Mouse (Mus musculus): Measurements from ENCODE around the gene Cpne6. TPM values are rescaled to one million over a fixed set of nuclear protein-coding genes. Genes with fewer than 3 reads are reported as not detected.

The Cpne6 gene
- total and polyA plus RNA-seq, 2 experiments from 2014 or later = 12.3 to 14.7 TPM

DNA sequence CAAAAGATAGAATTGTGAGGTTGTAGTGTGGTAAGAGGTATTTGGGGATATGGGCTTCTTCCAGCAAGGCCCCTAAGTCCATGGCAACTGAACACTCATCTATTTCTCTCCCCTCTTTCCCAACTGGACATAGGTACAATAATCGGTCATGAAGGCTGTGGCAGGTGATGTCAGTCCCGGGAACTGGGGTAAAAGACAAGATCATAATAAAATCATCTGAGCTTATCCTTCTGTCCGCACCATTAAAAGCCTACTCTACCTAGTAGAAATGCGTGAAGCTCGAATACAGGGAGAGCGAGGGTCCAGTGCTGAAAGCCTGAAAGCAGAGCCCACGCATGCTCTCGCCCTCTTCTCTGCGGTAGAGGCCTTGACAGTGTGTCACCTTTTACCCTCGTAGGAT is 30.6 kb upstream of the Cpne6 start:
- 95% methylated on average over 10 of the region's 10 CpGs for WGBS
- H3K4me2 ChIP-seq (ENCODE audit: low read depth, low read length, poor library complexity, severe bottlenecking) = no peak overlapping the region

DNA sequence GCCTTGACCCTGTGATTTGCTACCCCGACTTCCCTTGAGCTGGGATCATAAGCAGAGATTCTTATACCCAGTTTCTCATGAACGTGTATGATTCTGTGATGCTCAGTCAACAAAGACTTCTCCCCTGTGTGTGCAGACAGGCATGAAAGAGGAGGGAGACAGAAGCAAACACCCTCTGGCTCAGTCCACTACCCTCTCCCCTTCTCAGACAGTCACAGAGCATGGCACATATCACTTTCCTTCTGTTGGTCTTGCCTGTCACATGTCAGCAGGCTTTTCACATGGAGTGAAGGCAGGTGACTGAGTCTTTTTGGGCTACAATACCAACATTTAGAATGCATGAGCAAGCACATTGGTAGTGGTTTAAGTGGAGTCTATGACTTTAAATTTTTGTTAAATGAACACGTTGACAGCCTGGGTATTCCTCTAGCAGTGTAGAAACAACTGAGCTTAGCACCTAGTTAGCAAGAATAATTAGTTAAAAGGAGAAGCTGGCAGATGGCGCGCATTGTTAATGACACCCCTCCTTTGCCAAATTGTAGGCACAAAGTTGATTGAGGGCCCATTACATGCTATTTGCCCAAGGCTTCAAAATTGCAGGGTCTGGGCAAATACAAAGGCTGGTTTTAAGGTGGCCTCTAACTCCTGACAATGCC is 25.7 kb upstream of the Cpne6 start:
- Histone ChIP-seq H3K4me3 (ENCODE audit: low read depth, low read length) (no peak overlapping the region), H3K4me1 (ENCODE audit: insufficient read depth, low read length) (no peaks in the 10 kb centered on the region), H3K4me2 (ENCODE audit: low read depth, low read length, poor library complexity, severe bottlenecking) (no peak overlapping the region), H3K36me3 (ENCODE audit: insufficient read depth, low read length) (no peaks in the 10 kb centered on the region), H3K9ac (replicated peaks; ENCODE audit: low read length, poor library complexity, severe bottlenecking) (no peak overlapping the region), H3K27ac (ENCODE audit: low read depth, low read length) (no peak overlapping the region), H3K27me3 (ENCODE audit: insufficient read depth, low read length) (no peaks in the 10 kb centered on the region), H3K9me3 (ENCODE audit: low read length) (no peaks in the 10 kb centered on the region)
- TF ChIP-seq CTCF (IDR thresholded peaks at IDR 0.05) = no peak
- 72% methylated on average over 5 of the region's 5 CpGs for WGBS
- DNase-seq (ENCODE audit: low spot score) (no peak), ATAC-seq (ENCODE audit: low FRiP score) (no peak)

More for the DNA sequence above, 30.6 kb upstream of the Cpne6 start:
- no peak overlapping the region for H3K9ac ChIP-seq (replicated peaks; ENCODE audit: low read length, poor library complexity, severe bottlenecking)
- no peaks in the 10 kb centered on the region for H3K9me3 ChIP-seq (ENCODE audit: low read length)
- H3K27me3 ChIP-seq (ENCODE audit: insufficient read depth, low read length) = no peaks in the 10 kb centered on the region
- no peak for ATAC-seq (ENCODE audit: low FRiP score)
- TF ChIP-seq CTCF (IDR thresholded peaks at IDR 0.05) = no peak
- no peak overlapping the region for H3K4me3 ChIP-seq (ENCODE audit: low read depth, low read length)
- H3K4me1 ChIP-seq (ENCODE audit: insufficient read depth, low read length) = no peaks in the 10 kb centered on the region; the same call in 1 of the 2 replicates
- H3K36me3 ChIP-seq (ENCODE audit: insufficient read depth, low read length) = no peaks in the 10 kb centered on the region
- DNase-seq (ENCODE audit: low spot score) = no peak
- no peak overlapping the region for H3K27ac ChIP-seq (ENCODE audit: low read depth, low read length)

DNA sequence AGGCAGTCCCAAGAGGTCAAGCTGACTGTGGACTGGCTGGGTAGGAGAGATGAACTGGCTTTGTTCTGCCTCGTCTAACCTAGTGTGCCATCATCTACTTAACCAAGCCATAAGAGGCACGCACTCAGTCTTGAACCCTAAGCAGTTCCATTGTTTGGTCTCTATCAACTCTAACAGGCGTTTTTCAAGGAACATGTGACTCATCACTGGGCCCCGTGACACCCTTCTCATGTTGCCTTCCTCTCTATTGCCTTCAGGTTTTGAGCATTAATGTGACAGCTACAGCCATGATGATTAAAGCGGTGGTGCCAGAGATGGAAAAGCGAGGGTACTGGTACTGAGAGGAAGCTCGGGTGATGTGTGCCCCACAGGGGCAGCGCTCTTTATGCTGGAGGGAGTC is 23.4 kb upstream of the Cpne6 start:
- no peak overlapping the region for H3K9ac ChIP-seq (replicated peaks; ENCODE audit: low read length, poor library complexity, severe bottlenecking)
- H3K9me3 ChIP-seq (ENCODE audit: low read length) = no peaks in the 10 kb centered on the region
- no peak overlapping the region for H3K27ac ChIP-seq (ENCODE audit: low read depth, low read length)
- no peaks in the 10 kb centered on the region for H3K27me3 ChIP-seq (ENCODE audit: insufficient read depth, low read length)
- DNase-seq (ENCODE audit: low spot score) = no peak
- no peaks in the 10 kb centered on the region for H3K36me3 ChIP-seq (ENCODE audit: insufficient read depth, low read length)
- WGBS = 88% methylated on average over 8 of the region's 8 CpGs
- no peak for TF ChIP-seq CTCF (IDR thresholded peaks at IDR 0.05)
- H3K4me1 ChIP-seq (ENCODE audit: insufficient read depth, low read length) = no peaks in the 10 kb centered on the region
- no peak overlapping the region for H3K4me3 ChIP-seq (ENCODE audit: low read depth, low read length)
- no peak overlapping the region for H3K4me2 ChIP-seq (ENCODE audit: low read depth, low read length, poor library complexity, severe bottlenecking)
- ATAC-seq (ENCODE audit: low FRiP score) = no peak

DNA sequence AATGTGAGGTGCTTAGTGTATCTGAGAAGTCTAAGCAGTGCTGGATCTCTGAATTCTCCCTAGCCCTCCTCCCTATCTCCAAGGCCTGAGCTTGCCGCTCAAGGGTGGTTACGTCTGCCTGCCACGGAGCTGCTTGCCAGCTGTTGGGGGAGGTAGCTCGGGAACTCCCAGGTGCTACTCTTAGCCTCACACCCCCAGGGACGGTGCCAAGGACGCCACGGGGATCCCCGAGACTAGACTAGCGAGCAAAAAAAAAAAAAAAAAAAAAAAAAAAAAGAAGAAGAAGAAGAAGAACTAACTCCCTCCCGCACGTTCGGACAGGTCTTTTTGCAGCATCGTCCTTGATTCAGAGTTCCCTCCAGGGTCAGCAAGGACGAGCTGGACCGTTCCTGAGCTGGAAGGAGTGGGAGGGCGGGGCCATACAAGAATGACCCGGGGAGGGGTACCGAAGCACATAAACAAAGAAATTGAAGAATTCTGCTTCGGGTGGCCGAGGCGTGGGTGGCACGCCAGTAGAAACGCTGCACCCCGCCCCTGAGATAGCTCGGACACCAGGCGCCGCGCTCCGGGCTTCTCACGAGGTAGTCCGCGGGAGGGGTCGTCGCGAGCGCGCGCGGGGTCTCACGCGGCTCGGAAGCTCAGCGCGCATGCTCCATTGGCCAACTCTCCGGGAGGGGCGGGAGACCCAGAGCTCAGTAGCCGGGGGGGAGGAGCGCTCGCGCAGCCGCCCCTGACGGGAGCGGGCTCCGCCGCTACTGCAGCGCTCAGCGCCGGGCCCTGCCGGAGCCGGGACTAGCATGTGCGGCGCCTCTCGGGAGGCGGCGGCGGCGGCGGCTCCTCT is 19.7 kb upstream of the Cpne6 start, which contains the start of gene Carmil3:
Gene Carmil3, plus strand, starts transcription at position 291 of the 841 bp plus-strand sequence.
- H3K4me1 ChIP-seq (ENCODE audit: insufficient read depth, low read length) = 0 out of 2 replicates have a peak, but pooled peaks cover 2% of the 10 kb centered on the region
- H3K36me3 ChIP-seq (ENCODE audit: insufficient read depth, low read length) = peaks cover 19% of the 10 kb centered on the region
- ATAC-seq (ENCODE audit: low FRiP score) = peak; percentile 89
- H3K27me3 ChIP-seq (ENCODE audit: insufficient read depth, low read length) = no peaks in the 10 kb centered on the region
- peak within 1 kb of the TSS; percentile 84 for H3K4me2 ChIP-seq (ENCODE audit: low read depth, low read length, poor library complexity, severe bottlenecking)
- peak within 1 kb of the TSS; percentile 80 for H3K27ac ChIP-seq (ENCODE audit: low read depth, low read length)
- H3K9me3 ChIP-seq (ENCODE audit: low read length) = no peaks in the 10 kb centered on the region
- DNase-seq (ENCODE audit: low spot score) = peak; percentile 95
- H3K4me3 ChIP-seq (ENCODE audit: low read depth, low read length) = peak within 1 kb of the TSS; percentile 73
- TF ChIP-seq CTCF (IDR thresholded peaks at IDR 0.05) = no peak; the same call in 1 of the 2 replicates
- WGBS = under 1% methylated on average over 68 of the region's 68 CpGs
- H3K9ac ChIP-seq (replicated peaks; ENCODE audit: low read length, poor library complexity, severe bottlenecking) = peak within 1 kb of the TSS; percentile 85

DNA sequence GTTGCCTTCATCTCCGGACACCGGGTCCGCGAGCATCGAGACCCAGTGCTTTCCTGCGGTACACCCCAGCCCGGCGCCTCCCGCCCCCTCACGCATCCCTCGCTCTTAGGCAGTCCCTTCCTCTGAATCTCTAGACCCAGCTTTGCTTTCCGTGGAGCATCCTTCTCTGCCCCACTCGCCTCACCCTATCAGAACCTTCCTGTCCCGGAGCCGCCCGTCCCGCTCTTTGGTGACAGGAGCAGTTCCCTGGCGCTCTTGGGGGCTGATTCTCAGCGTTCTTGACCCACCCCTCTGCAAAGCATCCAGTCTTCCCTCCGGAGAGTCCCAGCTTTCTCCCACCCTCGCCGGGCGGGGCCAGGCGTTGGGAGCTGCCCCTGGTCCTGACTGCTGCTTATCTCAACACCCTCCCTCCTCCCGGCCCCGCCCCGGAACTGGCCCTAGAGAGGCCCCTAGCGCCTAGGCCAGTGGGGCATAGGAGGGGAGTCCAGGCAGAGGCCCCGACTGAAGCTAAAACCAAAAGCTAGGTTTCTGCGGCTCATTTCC is 18.9 kb upstream of the Cpne6 start:
- Histone ChIP-seq H3K4me3 (ENCODE audit: low read depth, low read length) (peak overlapping the region; percentile 73), H3K9ac (replicated peaks; ENCODE audit: low read length, poor library complexity, severe bottlenecking) (peak overlapping the region; percentile 85), H3K4me2 (ENCODE audit: low read depth, low read length, poor library complexity, severe bottlenecking) (peak overlapping the region; percentile 84), H3K4me1 (ENCODE audit: insufficient read depth, low read length) (0 out of 2 replicates have a peak, but pooled peaks cover 2% of the 10 kb centered on the region), H3K36me3 (ENCODE audit: insufficient read depth, low read length) (peaks cover 25% of the 10 kb centered on the region), H3K9me3 (ENCODE audit: low read length) (no peaks in the 10 kb centered on the region), H3K27ac (ENCODE audit: low read depth, low read length) (peak overlapping the region; percentile 80), H3K27me3 (ENCODE audit: insufficient read depth, low read length) (no peaks in the 10 kb centered on the region)
- WGBS = 2% methylated on average over 29 of the region's 30 CpGs
- TF ChIP-seq CTCF (IDR thresholded peaks at IDR 0.05) = no peak
- ATAC-seq (ENCODE audit: low FRiP score) (peak; percentile 64), DNase-seq (ENCODE audit: low spot score) (peak; percentile 58)

All from midbrain, postnatal 0 days (tissue).